Mouse (Mus musculus) stomach, postnatal 0 days (tissue): ENCODE data around the gene Dph3. TPM values are rescaled to one million over a fixed set of nuclear protein-coding genes. Genes with fewer than 3 reads are reported as not detected.
A peak's percentile ranks its signal among the peaks of the same experiment; 100 is the strongest.

ENCODE experiments used
- ATAC-seq: fragments of 200-750 bp; cut with Nextera tagmentation; 2 replicates; pipeline ENCODE4 v1.8.0; 2017; ENCODE audit not compliant: low FRiP score, low TSS enrichment
- DNase-seq: peaks from one replicate; pipeline ENCODE4 v3.0.0-alpha.2; 2016; ENCODE audit warnings: low spot score
- H3K27ac ChIP-seq: fragments of 300-500 bp; sonication (generic); replicated peaks from 2 replicates; pipeline ENCODE4 v1.5.1; 2014; ENCODE audit warnings: mild to moderate bottlenecking, control low read depth
- H3K27me3 ChIP-seq: fragments of 300-500 bp; sonication (generic); 2 replicates; pipeline ENCODE4 v1.6.1; 2014; ENCODE audit warnings: low read length; ENCODE audit not compliant: control insufficient read depth, insufficient read depth
- H3K36me3 ChIP-seq: fragments of 300-500 bp; sonication (generic); 2 replicates; pipeline ENCODE4 v1.6.1; 2014; ENCODE audit warnings: low read length, mixed read lengths; ENCODE audit not compliant: control insufficient read depth, insufficient read depth
- H3K4me1 ChIP-seq: fragments of 300-500 bp; sonication (generic); replicated peaks from 2 replicates; pipeline ENCODE4 v1.6.1; 2014; ENCODE audit warnings: antibody characterized with exemption; ENCODE audit not compliant: control insufficient read depth, insufficient read depth
- H3K4me2 ChIP-seq: fragments of 300-500 bp; sonication (generic); replicated peaks from 2 replicates; pipeline ENCODE4 v1.6.1; 2014; ENCODE audit warnings: low read depth, mild to moderate bottlenecking, control low read depth, moderate library complexity
- H3K4me3 ChIP-seq: fragments of 300-500 bp; sonication (generic); 2 replicates; pipeline ENCODE4 v1.5.1; 2014; ENCODE audit warnings: low read depth, low read length, control low read depth
- H3K9ac ChIP-seq: fragments of 300-500 bp; sonication (generic); 2 replicates; pipeline ENCODE4 v1.6.1; 2014; ENCODE audit warnings: mild to moderate bottlenecking, low read length, control low read depth, mixed read lengths
- H3K9me3 ChIP-seq: fragments of 300-500 bp; sonication (generic); 2 replicates; pipeline ENCODE4 v1.6.1; 2016; ENCODE audit warnings: low read length; ENCODE audit not compliant: control insufficient read depth
- CTCF ChIP-seq: IDR thresholded peaks from 2 replicates; pipeline ENCODE4 v1.5.1; 2016; ENCODE audit warnings: antibody characterized with exemption, low read depth, mild to moderate bottlenecking, moderate library complexity
- EP300 ChIP-seq: optimal IDR thresholded peaks from 2 replicates; pipeline ENCODE3; 2016; ENCODE audit warnings: antibody characterized with exemption
- WGBS: fragments of 180-500 bp; shearing (Covaris S2); extraction: QIAGEN DNeasy Blood & Tissue Kit; methylation state at CpG from one replicate; pipeline ENCODE4 v1.1.7; 2014; 5-methylcytosine and 5-hydroxymethylcytosine counted together
- polyA plus RNA-seq: library from polyadenylated mRNA; unstranded; fragments of >200 nt; fragmentation: Nextera tagmentation; extraction: Ambion mirVana; gene quantifications from 2 replicates; pipeline ENCODE4 v1.2.1, GENCODE M21; 2015

Dph3 gene
- polyA plus RNA-seq, 1 experiment from 2014 or later = 93.3 TPM

GRCm38 (mm10) chr14:32050171-32050570 lies 35.4 kb downstream of the Dph3 start:
- Histone ChIP-seq H3K27ac (no peak overlapping the region), H3K4me1 (no peaks in the 10 kb centered on the region), H3K27me3 (no peaks in the 10 kb centered on the region), H3K36me3 (no peaks in the 10 kb centered on the region), H3K4me2 (no peak overlapping the region), H3K4me3 (no peak overlapping the region), H3K9me3 (no peaks in the 10 kb centered on the region), H3K9ac (no peak overlapping the region)
- ATAC-seq (peak; percentile 67; the same call in 1 of the 2 replicates), DNase-seq (no peak)
- TF ChIP-seq EP300 (no peak), CTCF (no peak)
- 78% methylated on average over 6 of the region's 6 CpGs for WGBS

DNA sequence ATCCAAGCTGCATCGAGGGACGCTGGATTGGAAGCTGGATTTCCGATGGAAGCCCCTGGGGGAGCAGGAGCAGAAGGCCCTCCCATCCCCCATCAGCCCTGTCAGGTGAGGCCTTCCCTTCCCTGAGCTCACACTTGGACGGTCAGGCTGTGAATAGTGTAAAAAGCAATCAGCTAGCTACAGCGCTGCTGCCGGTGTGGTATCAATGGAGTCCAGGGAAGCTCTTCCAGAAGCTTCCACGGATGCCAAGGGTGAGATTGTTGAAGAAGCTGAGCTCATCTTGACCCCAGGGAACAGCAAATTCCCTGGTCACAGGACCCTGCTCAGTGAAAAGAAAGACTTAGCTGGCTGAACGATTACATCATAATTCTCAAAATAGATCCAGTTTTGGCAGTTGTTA lies 39.2 kb downstream of the Dph3 start:
- Histone ChIP-seq H3K9ac (no peak overlapping the region), H3K27ac (no peak overlapping the region), H3K4me3 (no peak overlapping the region), H3K36me3 (no peaks in the 10 kb centered on the region), H3K9me3 (no peaks in the 10 kb centered on the region), H3K27me3 (no peaks in the 10 kb centered on the region), H3K4me2 (no peak overlapping the region), H3K4me1 (no peaks in the 10 kb centered on the region)
- 53% methylated on average over 8 of the region's 8 CpGs for whole genome bisulfite sequencing
- ATAC-seq (no peak), DNase-seq (no peak)
- TF ChIP-seq CTCF (no peak), EP300 (no peak)

GRCm38 (mm10) chr14:32042108-32042507 lies 43.4 kb downstream of the Dph3 start:
- TF ChIP-seq CTCF (no peak), EP300 (no peak)
- Histone ChIP-seq H3K4me3 (no peak overlapping the region), H3K27ac (no peak overlapping the region), H3K4me1 (no peaks in the 10 kb centered on the region), H3K36me3 (no peaks in the 10 kb centered on the region), H3K4me2 (no peak overlapping the region), H3K27me3 (no peaks in the 10 kb centered on the region), H3K9me3 (no peaks in the 10 kb centered on the region), H3K9ac (no peak overlapping the region)
- ATAC-seq (peak; percentile 73; the same call in 1 of the 2 replicates), DNase-seq (peak; percentile 29)
- 34% methylated on average over 5 of the region's 5 CpGs for WGBS

DNA sequence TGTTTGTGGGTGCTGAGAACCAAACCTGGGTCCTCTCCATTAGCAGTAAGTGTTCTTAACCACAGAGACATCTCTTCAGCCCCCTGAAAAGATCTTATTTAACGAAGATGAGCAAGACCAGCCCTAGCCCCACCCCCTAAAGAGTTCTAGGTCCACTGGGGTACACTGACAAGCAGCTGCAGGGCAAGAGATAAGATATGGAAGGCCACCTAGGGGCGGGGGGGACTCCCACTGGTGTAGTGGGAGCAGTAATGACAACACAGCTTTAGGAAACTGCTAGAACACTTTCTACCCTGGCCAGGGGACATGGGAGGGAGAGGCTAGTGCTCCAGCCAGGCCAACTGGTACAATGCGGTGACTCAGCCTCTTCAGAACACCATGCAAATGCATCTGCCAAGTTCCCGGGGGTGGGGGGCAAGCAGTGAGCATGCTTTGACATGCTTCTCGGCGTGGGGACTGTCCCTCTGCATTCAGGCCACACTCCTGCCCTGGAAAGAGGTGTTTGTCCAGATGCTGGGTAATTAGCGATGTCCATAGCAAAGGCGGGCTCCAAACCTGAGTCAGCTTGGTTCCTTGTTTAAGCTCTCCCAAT lies 47.8 kb downstream of the Dph3 start:
- 84% methylated on average over 8 of the region's 8 CpGs for WGBS
- no peak for DNase-seq

GRCm38 (mm10) chr14:32036482-32036881 lies 49.0 kb downstream of the Dph3 start:
- Histone ChIP-seq H3K4me2 (no peak overlapping the region), H3K9me3 (no peaks in the 10 kb centered on the region), H3K4me3 (no peak overlapping the region), H3K4me1 (no peaks in the 10 kb centered on the region), H3K27me3 (no peaks in the 10 kb centered on the region), H3K27ac (no peak overlapping the region), H3K9ac (no peak overlapping the region), H3K36me3 (no peaks in the 10 kb centered on the region)
- TF ChIP-seq CTCF (no peak), EP300 (no peak)
- WGBS = 73% methylated on average over 5 of the region's 5 CpGs
- ATAC-seq = no peak
- no peak for DNase-seq

More for the DNA sequence above, 47.8 kb downstream of the Dph3 start:
- H3K4me3 ChIP-seq = no peak overlapping the region
- no peak overlapping the region for H3K27ac ChIP-seq
- H3K36me3 ChIP-seq = no peaks in the 10 kb centered on the region
- no peak overlapping the region for H3K9ac ChIP-seq
- ATAC-seq = no peak
- no peak for TF ChIP-seq EP300
- no peak for TF ChIP-seq CTCF
- H3K4me1 ChIP-seq = no peaks in the 10 kb centered on the region
- H3K27me3 ChIP-seq = no peaks in the 10 kb centered on the region
- no peaks in the 10 kb centered on the region for H3K9me3 ChIP-seq
- no peak overlapping the region for H3K4me2 ChIP-seq

- ATAC-seq (peak; percentile 61), DNase-seq (peak; percentile 63)
- H3K9ac ChIP-seq = no peak overlapping the region
- no peaks in the 10 kb centered on the region for H3K27me3 ChIP-seq
- no peak for TF ChIP-seq EP300
- peak; percentile 94 for TF ChIP-seq CTCF
- H3K4me2 ChIP-seq = no peak overlapping the region
- no peak overlapping the region for H3K4me3 ChIP-seq
- WGBS = 4% methylated on average over 4 of the region's 4 CpGs
- no peaks in the 10 kb centered on the region for H3K4me1 ChIP-seq
- no peaks in the 10 kb centered on the region for H3K9me3 ChIP-seq
- H3K27ac ChIP-seq = no peak overlapping the region
- no peaks in the 10 kb centered on the region for H3K36me3 ChIP-seq
Measured at GRCm38 (mm10) chr14:32032522-32032921, 53.0 kb downstream of the Dph3 start.

Other genes with a start within 250 kb of the Dph3 start
- 0.56 and 0.71 TPM in 2 replicates for gene Galnt15, start 56.7 kb downstream of the Dph3 start, polyA plus RNA-seq
- gene Oxnad1, start 355 bp downstream of the Dph3 start, polyA plus RNA-seq = 17.7 and 19.3 TPM in 2 replicates
- gene Msmb, start 56.3 kb upstream of the Dph3 start, polyA plus RNA-seq = not detected in 2 replicates
- gene Ncoa4, start 74.1 kb upstream of the Dph3 start, polyA plus RNA-seq = 97.2 and 100 TPM in 2 replicates
- gene Timm23, start 116.2 kb upstream of the Dph3 start, polyA plus RNA-seq = 218 and 234 TPM in 2 replicates
- 15.2 and 17.5 TPM in 2 replicates for gene Parg, start 116.2 kb upstream of the Dph3 start, polyA plus RNA-seq
- gene Ogdhl, start 236.3 kb upstream of the Dph3 start, polyA plus RNA-seq = 1.6 and 2.0 TPM in 2 replicates